Mouse (Mus musculus) spleen, postnatal 10 days (tissue): Measurements from ENCODE around the gene Syf2.
"Not testable (repeated sequence)": the region's sequence is repeated elsewhere in the genome, so short reads cannot be mapped to it uniquely, and the experiment has no call there.

Experiments
- DNase-seq, 2 experiments: peaks; one replicate each; pipeline ENCODE4 v3.0.0; 2021 to 2022; ENCODE audit warnings: low spot score in 2 of 2

Gene Syf2

GRCm38 (mm10) chr4:134930684-134931481, at the start of gene Syf2:
TSS of gene Syf2 (plus strand) at chr4:134930898.
- peak; percentile 83 to 95 for DNase-seq

GRCm38 (mm10) chr4:134883266-134883665, 47.4 kb upstream of the Syf2 start:
- peak; percentile 45 to 71 for DNase-seq

DNA sequence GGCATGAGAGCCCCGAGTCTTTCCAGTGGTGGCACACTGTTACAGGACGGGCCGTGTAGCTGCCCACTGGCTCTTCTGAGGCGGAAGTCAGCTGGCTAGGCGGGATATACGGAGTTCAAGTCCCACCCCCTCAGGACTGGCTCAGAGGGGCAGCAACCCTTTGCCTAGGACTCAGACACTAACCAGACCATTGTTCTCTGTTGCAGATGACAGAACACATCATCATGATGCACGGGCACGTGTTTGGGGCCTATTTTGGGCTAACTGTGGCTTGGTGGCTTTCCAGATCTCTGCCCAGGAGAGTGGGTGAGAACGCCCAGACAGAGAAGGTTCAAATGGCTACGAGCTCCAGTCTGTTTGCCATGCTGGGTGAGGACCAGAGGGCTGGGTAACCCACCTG, 46.9 kb upstream of the Syf2 start:
- DNase-seq: no peak

- no peak for DNase-seq
Observed at GRCm38 (mm10) chr4:134884364-134884763, 46.3 kb upstream of the Syf2 start.

DNA sequence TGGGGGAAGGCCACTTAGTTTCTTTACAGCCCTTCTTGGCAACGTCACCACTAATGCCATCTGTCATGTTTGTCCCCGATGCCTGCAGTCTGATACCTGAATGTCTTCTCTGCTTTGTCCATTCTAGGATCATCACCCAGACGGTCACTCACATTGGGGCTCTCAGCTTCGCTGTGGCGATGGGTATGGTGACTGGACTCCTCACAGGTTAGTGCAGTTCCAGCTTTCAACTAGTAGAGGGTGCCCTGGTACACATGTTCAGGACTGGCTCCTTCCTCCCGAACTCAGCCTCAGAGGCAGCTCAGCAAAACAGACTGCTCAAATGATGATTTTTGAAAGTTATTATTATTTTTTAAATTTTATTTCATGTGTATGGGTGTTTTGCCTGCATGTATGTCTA, 38.6 kb upstream of the Syf2 start:
- DNase-seq: peak; percentile 46 to 75

DNA sequence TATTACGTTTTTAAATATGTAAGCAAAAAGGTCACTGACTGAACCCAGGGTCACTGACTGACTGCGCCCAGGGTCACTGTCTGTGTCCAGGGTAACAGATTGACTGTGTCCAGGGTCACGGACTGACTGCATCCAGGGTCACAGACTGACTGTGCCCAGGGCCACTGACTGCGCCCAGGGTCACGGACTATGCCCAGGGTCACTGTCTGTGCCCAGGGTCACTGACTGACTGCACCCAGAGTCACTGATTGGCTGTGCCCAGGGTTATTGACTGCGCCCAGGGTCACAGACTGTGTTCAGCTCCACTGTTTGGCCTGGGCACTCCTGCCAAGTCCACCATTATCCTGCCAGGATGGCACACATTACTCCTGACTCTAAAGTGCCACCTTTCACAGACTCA, 33.4 kb upstream of the Syf2 start:
- DNase-seq: no peak

DNA sequence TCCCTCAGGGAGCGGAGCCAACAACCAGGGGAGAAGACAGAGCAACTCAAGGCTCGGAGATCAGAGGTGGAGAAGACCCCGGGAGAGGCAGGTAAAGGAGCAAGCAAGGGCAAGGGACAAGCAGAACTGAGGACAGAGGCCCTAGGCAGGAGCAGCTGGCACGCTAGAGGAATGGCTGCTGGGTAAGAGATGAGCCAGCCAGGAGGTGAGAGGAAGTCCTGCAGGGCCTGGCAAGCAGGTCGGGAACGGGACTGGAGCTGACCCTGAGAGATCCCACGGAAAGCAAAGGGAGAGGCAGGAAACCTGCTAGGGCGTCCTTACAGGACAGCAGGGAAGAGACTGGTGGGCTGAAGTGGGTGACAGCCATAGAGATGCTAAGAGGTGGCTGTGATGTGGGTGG, 29.6 kb upstream of the Syf2 start:
- no peak for DNase-seq

- DNase-seq: no peak
Observed at GRCm38 (mm10) chr4:134903046-134903445, 27.7 kb upstream of the Syf2 start.

DNA sequence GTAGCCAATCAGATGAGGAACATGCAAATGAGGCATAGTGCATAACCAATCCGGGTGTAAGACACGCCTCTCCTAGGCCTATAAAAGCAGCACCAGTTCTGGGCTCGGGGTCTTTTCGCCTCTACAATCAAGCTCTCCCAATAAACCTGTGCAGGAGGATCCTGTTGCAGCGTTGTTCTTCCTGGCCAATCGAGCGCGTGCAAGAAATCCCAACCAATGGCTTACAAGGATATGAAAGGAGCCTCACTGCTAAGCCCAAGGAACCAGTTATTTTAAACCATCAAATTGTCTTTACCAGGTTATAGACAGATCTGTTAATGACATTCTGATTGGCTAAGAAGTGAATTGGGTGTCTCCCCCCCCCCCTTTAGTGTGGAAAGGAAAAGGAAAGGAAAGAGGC, 19.3 kb upstream of the Syf2 start:
- DNase-seq: not testable (repeated sequence)

- DNase-seq: peak; percentile 82 to 95
Observed at GRCm38 (mm10) chr4:134913413-134913812, 17.3 kb upstream of the Syf2 start.

DNA sequence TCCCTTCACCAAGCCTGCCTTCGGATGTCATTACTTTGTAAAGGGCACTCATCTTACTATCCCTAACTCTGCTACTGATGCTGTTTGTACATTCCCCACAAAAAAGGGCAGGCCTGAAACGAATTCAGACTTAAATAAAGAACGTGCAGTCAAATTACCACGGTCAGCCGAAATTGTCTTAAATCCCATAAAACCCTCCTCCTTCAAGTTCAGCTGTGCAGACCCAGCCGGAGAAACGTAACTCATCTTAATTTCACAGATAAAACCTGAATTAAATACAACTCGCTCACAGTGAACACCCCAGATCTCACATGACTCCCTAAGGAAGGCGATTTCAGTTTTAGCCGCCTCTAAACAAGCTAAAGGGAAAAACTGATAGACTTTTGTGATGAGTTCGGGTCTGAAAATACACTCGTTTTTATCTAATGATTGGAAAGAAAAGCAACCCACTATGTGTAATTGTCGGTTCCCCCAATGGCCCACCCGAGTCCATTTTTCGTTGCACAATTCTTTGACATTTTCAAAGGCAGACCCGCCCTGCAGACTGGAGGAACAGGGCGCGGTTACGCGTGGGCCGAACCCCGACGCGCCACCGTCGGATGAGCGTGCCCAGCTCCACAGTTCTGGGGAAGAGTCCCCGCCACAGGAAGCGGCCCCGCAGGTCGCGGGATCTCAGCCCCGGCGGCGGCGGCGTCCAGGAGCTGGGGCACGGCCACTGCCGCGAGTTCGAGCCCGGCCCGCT, 16.4 kb upstream of the Syf2 start:
- no peak for DNase-seq

GRCm38 (mm10) chr4:134914864-134915209, 15.9 kb upstream of the Syf2 start, which contains the start of gene Tmem50a:
TSS of gene Tmem50a (minus strand) at chr4:134915024.
- DNase-seq: peak; percentile 95 to 99

- DNase-seq: peak in 1 of 2 experiments; percentile 37
Observed at GRCm38 (mm10) chr4:134915223-134916050, 15.3 kb upstream of the Syf2 start.

- DNase-seq: peak in 1 of 2 experiments; percentile 33
Observed at GRCm38 (mm10) chr4:134917194-134917593, 13.5 kb upstream of the Syf2 start.

DNA sequence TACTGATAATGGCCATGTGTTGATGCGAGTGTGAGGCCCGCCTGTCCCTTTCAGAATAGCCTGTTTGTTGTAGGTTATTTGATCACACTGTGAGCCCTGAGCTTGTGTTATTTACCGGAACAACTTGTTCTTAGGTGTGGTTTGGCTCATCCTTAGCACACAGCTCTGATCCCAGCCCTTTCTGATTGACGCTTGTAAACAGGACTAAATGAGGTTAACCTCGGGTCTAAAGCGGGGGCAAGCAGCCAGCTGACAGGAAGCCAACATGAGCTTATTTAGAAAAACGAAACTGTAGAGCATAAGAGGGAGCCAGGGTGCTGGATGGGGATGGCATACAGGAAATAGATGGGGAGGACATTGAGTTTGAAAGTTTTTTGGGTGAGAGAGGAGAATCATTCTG, 12.3 kb upstream of the Syf2 start:
- DNase-seq: peak; percentile 40 to 63

DNA sequence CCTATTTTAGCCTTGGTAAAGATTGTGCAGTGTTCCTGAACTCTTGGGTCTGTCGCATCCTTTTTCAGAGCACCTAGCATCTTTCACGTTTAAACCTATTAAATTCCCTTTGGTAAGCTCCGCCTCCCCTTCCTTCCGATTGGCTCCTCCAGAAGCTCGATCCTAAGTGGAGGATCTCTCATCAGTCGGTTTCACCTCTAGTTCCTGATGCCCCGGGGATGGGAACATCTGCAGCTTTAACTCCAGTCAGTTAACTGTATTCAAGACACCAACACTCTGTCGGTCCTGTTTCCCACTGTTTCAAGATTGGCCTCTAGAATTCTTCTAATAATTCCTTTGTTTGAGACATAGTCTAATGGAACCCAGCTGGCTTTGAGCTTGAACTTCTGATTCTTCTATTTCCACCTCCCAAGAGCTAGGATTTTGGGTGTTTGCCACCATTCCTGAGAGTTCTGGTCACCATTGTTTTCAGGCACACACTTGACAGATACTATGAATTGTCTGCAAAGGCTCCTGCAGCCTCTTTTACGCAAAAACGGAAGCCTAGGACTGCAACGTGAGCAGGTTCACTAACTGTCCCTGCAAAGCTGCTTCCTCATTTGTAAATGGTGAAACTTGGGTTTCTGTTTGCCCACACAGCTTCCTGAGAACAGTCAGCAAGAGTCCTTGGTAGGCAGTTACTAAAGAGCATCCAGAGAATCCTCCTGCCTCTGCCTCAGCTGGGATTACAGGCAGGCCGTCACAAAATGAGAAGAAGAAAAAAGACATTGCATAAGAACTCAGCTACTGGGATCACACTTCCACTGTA, 10.8 kb upstream of the Syf2 start:
- DNase-seq: peak in 1 of 2 experiments; percentile 55

GRCm38 (mm10) chr4:134920631-134921030, 10.1 kb upstream of the Syf2 start:
- DNase-seq: no peak

- no peak for DNase-seq
Observed at GRCm38 (mm10) chr4:134921703-134922102, 9.0 kb upstream of the Syf2 start.

GRCm38 (mm10) chr4:134922111-134922924, 8.4 kb upstream of the Syf2 start:
- DNase-seq: peak in 1 of 2 experiments; percentile 42

DNA sequence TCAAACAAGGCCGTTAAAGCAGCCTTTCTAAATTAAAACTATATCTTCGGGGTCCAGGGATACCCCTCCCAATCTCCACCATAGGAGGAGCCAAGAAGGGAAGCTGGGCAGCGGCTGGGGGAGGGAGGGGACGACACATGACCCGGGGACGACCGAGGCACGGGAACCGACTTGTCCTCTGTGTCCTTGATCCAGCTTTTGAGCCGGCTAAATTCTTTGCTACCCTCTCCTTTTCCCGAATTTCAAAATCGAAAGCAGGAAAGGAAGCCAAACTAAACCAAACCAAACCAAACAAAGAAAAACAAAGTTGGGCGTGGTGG, 7.8 kb upstream of the Syf2 start:
- DNase-seq: peak; percentile 68 to 77
